Mouse (Mus musculus) A20 (cell line): ENCODE measurements around the gene C130074G19Rik.

Experiments used
- DNase-seq: peaks from one replicate; pipeline ENCODE4 v3.0.0-alpha.2; 2011; ENCODE audit warnings: low read depth, low spot score

The C130074G19Rik gene

DNA sequence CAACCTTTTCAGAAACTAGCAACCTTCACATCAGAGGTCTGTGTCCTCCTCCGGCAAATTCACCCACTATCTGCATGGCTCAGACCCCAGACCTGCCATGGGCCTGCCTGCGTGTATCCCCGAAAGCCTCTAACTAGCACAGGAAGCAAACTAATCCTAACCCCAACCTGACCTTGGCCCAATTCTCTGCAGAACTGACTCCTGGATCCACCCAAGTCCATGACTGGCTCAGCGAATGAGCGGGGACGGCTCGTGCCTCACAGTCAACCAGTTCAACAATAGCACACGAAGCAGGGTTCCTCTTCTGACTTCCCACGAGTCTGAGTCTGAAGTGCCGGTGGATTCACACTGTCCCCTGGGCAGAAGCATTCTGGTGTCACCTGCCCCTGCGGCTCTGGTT, 9.1 kb downstream of the C130074G19Rik start:
- no peak for DNase-seq

GRCm38 (mm10) chr1:184872069-184872819, 10.8 kb downstream of the C130074G19Rik start:
- no peak for DNase-seq

DNA sequence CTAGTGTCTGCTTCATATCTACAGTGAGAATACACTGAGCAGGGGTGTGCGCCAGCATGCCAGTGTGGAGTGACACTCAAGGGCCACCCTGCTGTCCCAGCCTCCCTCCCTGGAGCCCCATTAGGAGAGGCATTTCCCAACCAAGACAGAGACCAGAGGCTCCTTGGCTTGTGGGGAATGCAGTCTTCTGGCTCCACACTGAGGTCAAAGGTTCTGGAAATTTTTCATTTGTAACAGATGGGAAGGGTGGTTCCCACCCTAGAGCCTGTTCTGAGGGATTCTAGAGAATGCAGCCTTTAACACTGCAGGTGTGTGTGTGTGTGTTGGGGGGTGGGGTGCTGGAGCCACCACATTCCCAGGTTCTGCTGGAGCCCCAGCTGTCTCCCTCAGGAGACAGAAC, 11.5 kb downstream of the C130074G19Rik start:
- DNase-seq, result no peak

DNA sequence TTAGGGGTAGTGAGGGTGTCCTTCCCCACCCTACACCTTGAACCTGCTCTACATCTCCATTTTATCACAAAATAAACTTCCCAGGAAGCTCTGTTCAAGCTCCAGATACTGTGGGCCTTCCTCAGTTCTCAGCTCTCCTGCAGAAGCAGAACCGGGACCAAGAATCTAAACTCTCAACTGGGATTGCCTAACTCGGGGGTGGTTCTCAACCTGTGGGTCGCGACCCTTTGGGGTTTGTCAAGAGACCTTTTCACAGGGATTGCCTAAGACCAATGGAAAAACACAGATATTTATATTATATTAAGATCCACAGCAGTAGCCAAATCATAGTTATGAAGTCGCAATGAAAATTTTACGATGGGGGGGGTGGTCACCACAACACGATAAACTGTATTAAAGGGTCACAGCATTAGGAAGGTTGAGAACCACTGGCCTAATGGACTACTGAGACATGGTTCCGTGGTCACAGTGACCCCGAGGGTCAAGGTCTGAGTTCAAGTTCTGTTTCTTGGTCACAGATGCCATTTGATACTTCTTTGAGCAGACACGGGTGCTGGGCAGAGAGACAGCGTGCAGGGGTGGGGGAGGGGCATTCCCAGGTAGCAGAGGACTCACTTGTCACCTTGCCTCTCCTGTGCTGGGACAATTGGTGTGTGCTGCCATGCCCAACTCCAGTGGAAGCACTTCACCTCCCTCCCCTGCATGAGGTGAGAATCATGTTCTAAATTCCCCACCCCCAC, 12.2 kb downstream of the C130074G19Rik start:
- DNase-seq, result no peak

DNA sequence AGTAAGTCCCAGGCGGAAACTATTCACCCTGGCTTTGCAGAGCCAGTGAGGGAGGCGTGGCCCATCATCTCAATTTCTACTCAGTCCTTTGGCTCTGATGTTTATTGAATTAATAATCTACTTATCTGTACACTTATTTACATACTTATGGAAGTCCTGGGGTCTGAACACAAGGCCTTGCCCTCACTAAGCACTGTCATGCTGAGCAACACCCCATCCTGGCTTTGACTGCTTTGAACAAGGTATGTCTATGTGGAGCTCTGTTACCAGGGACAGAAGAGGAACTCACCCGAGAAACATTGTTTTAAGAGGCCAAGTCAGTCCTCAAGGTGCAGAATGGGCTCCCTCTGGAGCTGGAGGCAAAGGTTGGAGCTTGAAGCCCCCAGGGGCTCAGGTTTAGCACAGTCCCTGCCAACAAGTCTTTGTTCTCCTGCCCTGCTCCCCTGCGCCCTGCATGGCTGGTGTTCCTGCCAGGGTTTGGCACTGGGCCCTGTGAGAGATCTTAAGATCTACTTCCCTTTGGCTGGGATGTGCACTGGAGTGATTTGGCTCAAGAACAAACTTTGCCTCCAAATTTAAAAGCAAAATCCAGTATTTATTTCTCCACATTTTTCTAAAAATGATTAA, 13.0 kb downstream of the C130074G19Rik start:
- DNase-seq, result no peak

- no peak for DNase-seq
Measured at GRCm38 (mm10) chr1:184867640-184868120, 15.3 kb downstream of the C130074G19Rik start.

GRCm38 (mm10) chr1:184864381-184864801, 18.6 kb downstream of the C130074G19Rik start:
- DNase-seq, result no peak

DNA sequence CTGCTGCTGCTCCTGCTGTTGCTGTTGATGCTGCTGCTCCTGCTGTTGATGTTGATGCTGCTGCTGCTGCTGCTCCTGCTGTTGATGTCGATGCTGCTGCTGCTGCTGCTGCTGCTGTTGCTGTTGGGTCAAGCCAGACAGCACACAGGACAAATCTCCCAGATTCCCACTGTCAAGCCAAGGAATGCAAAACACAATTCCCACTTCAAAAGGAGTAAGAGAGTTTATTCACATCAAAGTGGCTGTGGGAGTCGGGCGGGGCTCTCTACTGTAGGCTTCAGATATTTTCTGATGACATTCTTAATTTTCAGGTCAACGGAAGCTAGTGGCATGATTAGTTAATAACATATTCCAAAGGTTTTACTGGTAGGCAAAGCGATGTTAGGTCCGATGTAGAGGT, 20.4 kb downstream of the C130074G19Rik start:
- DNase-seq, result no peak

GRCm38 (mm10) chr1:184861551-184861950, 21.5 kb downstream of the C130074G19Rik start:
- no peak for DNase-seq

GRCm38 (mm10) chr1:184860276-184860675, 22.7 kb downstream of the C130074G19Rik start:
- DNase-seq, result no peak

DNA sequence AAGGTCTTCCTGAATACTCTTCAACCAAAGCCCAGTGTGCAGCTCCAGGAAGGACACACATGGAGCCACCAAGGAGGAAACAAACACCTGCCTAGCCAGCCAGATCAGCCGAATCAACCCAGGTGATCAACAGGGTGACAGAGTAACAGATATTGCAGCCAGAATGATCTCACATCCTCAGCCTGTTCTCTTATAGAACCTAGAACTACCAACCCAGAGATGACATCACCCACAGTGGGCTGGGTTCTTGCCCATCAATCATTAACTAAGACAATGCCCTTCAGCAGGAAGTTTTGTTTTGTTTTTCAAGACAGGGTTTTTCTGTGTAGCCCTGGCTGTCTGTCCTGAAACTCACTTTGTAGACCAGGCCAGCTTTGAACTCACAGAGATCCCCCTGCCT, 24.8 kb downstream of the C130074G19Rik start:
- no peak for DNase-seq

GRCm38 (mm10) chr1:184857216-184857615, 25.8 kb downstream of the C130074G19Rik start:
- DNase-seq, result no peak

DNA sequence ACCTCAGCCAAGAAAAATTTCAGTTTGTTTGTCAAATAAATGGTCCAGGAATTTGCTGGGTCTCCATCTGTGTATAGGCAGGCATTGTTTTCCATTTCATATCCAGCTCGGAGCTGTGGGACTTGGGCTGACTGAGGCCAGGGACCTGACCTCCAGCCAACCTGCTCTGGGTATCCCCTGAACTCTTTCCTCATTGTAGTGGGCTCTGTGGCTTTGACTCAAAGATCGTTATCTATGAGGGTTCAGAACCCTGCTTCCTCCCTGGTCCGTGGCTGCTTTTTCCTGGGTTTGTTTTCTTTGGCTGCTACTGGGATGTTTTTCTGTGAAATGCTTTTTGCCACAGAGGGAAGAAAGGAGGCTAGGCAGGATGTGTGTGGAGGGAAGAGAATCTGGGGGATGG, 29.1 kb downstream of the C130074G19Rik start:
- no peak for DNase-seq

GRCm38 (mm10) chr1:184853339-184853738, 29.7 kb downstream of the C130074G19Rik start:
- DNase-seq, result no peak

DNA sequence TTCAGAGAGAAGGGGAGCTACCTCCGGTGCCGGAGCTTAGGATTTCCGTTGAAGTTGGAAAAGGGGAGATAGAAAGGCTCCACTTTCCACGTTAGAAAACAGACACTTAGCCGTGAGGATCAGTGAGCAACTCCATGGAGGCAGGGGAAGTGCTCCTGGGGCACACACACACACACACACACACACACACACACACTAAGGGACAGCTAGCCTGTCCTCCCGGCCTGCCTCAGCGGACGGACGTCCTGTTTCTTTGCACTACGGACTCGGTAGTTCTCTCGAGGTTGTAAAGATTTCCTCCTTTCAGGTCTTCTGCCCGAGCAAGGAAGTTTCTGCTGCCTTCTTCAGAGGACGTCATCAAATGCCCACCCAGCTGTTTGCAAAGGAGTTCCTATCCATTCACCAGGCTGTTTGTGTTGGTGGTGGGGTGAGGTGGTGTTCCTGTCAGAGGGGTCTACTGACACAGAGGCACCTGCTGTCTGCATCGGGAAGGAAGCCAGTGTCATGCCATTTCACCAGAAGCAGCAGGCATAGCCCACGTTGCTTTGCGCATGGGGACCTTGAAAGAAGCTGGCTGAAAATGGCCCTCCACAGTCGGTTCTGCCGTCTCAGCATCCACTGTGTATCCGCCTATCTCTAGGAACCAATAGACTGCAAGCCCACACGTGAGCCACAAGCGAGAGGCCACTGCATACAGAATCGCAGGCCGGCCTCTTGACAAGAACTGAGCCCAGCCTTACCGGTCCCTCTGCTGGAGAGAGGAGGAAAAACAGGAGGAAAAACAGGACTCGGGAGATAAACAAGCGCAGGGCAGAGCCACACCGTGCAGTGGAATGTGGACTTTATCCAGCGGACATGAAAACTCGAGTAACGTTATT, 31.0 kb downstream of the C130074G19Rik start:
- DNase-seq, result peak; percentile 34

- no peak for DNase-seq
Measured at GRCm38 (mm10) chr1:184851166-184851565, 31.9 kb downstream of the C130074G19Rik start.

DNA sequence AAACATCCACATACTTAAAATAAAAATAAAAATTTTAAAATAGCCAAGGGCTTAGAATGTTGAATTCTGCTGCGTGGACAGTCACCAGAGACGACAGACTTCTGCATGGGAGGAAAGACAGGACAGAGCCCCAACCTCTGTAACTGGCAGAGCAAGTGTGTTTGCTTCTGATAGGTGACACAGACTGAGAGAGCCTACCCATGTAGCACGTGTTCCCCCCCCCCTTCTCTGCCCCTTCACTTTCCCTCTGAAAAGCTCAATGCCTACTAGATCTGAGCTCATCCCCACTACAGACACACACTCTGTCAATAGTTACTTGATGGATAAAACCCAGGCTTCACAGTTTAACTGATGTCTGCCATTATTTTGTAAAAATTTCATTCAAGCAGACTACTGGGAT, 36.0 kb downstream of the C130074G19Rik start:
- no peak for DNase-seq

GRCm38 (mm10) chr1:184846092-184846750, 36.8 kb downstream of the C130074G19Rik start, which contains the start of gene Marc2:
Gene Marc2, minus strand, starts transcription at chr1:184846451.
- DNase-seq, result no peak

DNA sequence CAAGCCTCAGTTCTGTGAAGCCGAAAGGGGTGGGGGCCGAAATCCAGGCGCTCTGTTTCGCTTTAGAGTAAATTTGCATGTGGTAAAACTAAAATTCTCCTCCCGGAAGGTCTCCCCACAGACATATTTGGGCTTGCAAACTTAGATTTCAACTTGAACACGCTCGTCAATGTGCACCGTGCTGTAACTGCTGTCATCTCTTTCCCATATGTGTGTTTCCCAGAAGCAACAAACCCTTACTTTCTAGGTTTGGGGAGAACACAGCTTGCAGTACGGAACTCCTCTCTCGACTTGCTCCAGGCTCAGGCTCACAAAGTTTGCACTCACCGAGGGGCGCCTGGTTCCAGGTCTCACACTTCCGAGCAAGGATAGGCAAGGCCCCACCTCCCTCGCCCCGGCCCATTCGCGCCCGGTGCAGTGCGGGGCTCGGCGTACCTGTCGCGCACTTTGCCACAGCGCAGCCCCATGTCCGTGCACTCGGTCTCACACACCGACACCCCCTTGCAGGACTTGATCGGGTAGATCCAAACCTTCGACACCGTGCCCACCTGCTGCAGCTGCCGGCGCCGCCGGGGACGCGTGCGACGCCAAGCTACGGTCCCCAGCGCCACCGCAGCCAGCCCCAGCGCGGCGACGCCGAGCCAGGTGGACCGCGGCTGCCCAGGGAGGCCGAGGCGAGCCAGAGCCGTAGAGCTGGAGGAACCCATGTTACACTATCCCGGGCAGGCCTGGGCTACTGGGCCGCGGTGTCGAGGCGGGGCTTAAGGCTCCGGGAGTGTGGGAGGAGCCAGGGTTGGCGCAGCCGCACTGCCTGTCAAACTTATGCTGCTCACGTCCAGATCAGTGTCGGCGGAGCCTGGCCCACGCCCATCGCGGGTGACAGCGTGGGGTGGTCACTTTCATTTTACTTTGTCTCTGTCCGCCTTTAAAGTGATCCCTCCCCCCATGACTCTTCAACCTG, 37.6 kb downstream of the C130074G19Rik start:
- peak; percentile 92 for DNase-seq
